Mouse (Mus musculus) lung, embryonic 16.5 days (tissue): ENCODE results near the gene Sncb. TPM values are rescaled to one million over a fixed set of nuclear protein-coding genes. Genes with fewer than 3 reads are reported as not detected.

Experiments
- ATAC-seq: fragments of 200-750 bp; cut with Nextera tagmentation; 2 replicates; pipeline ENCODE4 v1.8.0; 2017; ENCODE audit warnings: low read depth, mild to moderate bottlenecking, moderate library complexity
- H3K27ac ChIP-seq: fragments of 300-500 bp; sonication (generic); 2 replicates; pipeline ENCODE4 v1.5.1; 2014; ENCODE audit warnings: mild to moderate bottlenecking, control low read depth, low read length
- H3K27me3 ChIP-seq: fragments of 300-500 bp; sonication (generic); 2 replicates; pipeline ENCODE4 v1.6.1; 2014; ENCODE audit warnings: low read depth, low read length, mixed read lengths; ENCODE audit not compliant: control insufficient read depth, insufficient read depth
- H3K36me3 ChIP-seq: fragments of 300-500 bp; sonication (generic); 2 replicates; pipeline ENCODE4 v1.6.1; 2014; ENCODE audit warnings: low read length; ENCODE audit not compliant: control insufficient read depth, insufficient read depth
- H3K4me1 ChIP-seq: fragments of 300-500 bp; sonication (generic); replicated peaks from 2 replicates; pipeline ENCODE4 v1.6.1; 2014; ENCODE audit warnings: low read length, mixed read lengths; ENCODE audit not compliant: control insufficient read depth, insufficient read depth
- H3K4me2 ChIP-seq: fragments of 300-500 bp; sonication (generic); 2 replicates; pipeline ENCODE4 v1.6.1; 2014; ENCODE audit warnings: low read depth, low read length, control low read depth
- H3K4me3 ChIP-seq: fragments of 300-500 bp; sonication (generic); 2 replicates; pipeline ENCODE4 v1.5.1; 2014; ENCODE audit warnings: mild to moderate bottlenecking, low read length, control low read depth
- H3K9ac ChIP-seq: fragments of 300-500 bp; sonication (generic); 2 replicates; pipeline ENCODE4 v1.6.1; 2014; ENCODE audit warnings: low read length, control low read depth
- H3K9me3 ChIP-seq: fragments of 300-500 bp; sonication (generic); 2 replicates; pipeline ENCODE4 v1.6.1; 2016; ENCODE audit warnings: low read length; ENCODE audit not compliant: control insufficient read depth
- WGBS: fragments of 180-500 bp; shearing (Covaris S2); extraction: QIAGEN DNeasy Blood & Tissue Kit; methylation state at CpG from one replicate; pipeline ENCODE4 v1.1.7; 2014; 5-methylcytosine and 5-hydroxymethylcytosine counted together
- polyA plus RNA-seq: library from polyadenylated mRNA; unstranded; fragments of >200 nt; fragmentation: Nextera tagmentation; extraction: Ambion mirVana; gene quantifications from 2 replicates; pipeline ENCODE4 v1.2.1, GENCODE M21; 2015

The Sncb gene
- polyA plus RNA-seq, 1 experiment from 2014 or later, result not detected

DNA sequence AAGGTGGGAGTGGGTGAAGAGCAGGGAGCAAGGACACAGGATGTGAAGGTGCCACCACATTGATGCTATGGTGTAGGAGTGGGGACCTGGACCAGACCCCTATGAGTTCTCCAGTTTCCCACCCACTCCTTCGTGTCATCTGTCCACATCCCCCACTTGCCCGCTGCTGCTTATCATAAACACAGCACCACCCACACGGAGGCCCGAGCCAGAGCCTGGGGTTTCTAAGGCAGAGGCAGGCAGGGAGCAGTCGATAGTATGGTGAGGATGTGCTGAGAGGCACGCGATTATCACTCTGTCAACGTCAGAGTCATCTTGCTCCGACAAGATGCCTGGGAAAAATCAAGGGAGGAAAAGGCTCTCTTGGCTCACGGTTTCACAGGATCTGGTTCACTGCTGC is 32.3 kb upstream of the Sncb start:
- ATAC-seq, result no peak
- H3K4me1 ChIP-seq, result no peaks in the 10 kb centered on the region
- H3K27ac ChIP-seq, result no peak overlapping the region
- no peaks in the 10 kb centered on the region for H3K27me3 ChIP-seq
- no peaks in the 10 kb centered on the region for H3K9me3 ChIP-seq
- WGBS, result 57% methylated on average over 10 of the region's 10 CpGs
- H3K4me3 ChIP-seq, result no peak overlapping the region
- no peak overlapping the region for H3K9ac ChIP-seq
- H3K36me3 ChIP-seq, result no peaks in the 10 kb centered on the region
- no peak overlapping the region for H3K4me2 ChIP-seq

DNA sequence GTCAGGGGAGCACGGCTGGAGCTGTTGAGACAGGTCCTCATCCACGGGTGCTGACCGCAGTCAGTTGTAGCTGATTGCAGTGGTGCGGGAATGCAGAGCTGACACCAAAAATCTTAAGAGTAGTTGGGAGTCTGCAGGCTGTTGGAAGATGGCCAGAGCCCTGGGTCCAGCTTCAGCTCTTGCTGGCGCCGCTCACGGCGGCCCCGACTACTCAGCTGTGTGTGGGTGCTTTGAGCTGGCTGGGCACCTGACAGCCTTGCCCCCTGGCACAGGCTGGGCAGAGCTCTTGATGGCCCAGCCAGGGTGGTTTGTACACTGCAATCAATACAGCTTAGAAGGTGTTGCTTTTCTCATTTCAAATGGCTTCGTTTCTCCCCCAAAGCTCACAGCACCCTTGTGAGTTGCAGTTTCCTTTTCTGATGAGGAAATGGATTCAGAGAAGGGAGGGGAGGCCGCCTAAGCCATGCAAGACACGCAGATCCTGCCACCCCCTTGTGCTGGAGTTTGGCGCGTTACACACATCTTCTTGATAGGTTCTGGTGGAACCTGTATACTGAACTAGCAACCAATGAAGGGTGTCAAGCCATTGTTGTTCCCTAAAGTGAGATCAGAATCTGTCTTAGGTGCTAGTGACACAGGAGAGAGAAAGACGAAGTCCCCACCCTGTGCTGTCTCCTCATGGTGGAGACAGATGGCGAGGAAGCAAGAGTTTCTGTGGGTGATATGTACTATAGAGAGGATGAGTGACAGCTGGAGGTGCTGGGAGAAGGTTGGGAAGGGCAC is 31.7 kb upstream of the Sncb start:
- 62% methylated on average over 16 of the region's 16 CpGs for WGBS

DNA sequence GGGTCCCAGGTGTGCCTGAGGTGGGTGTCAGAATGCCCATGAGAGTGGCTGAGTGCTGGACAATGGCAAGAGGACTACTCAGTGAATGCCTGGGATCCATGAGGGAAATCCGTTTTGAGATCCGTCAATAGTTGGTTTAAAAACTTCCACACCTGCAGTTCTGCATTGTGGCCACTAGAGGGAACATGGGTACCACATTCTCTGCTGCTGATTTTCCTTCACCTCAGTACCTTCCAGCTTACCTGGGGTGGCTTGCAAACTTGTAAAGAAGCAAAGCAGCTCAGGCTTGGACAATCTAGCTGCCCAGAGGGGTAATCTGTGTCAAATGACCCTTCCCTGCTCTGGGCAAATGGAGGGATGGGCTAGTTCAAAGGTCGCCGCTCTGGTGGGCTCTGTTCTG is 31.0 kb upstream of the Sncb start:
- no peak overlapping the region for H3K27ac ChIP-seq
- H3K4me3 ChIP-seq, result no peak overlapping the region
- H3K36me3 ChIP-seq, result no peaks in the 10 kb centered on the region
- no peaks in the 10 kb centered on the region for H3K4me1 ChIP-seq
- no peaks in the 10 kb centered on the region for H3K9me3 ChIP-seq
- WGBS, result 33% methylated on average over 4 of the region's 4 CpGs
- H3K9ac ChIP-seq, result no peak overlapping the region
- H3K27me3 ChIP-seq, result no peaks in the 10 kb centered on the region
- no peak overlapping the region for H3K4me2 ChIP-seq
- no peak for ATAC-seq

More for the DNA sequence above, 31.7 kb upstream of the Sncb start:
- H3K4me2 ChIP-seq, result no peak overlapping the region
- no peaks in the 10 kb centered on the region for H3K9me3 ChIP-seq
- H3K4me1 ChIP-seq, result no peaks in the 10 kb centered on the region
- H3K27ac ChIP-seq, result no peak overlapping the region
- no peaks in the 10 kb centered on the region for H3K36me3 ChIP-seq
- H3K9ac ChIP-seq, result no peak overlapping the region
- no peaks in the 10 kb centered on the region for H3K27me3 ChIP-seq
- no peak for ATAC-seq
- no peak overlapping the region for H3K4me3 ChIP-seq

DNA sequence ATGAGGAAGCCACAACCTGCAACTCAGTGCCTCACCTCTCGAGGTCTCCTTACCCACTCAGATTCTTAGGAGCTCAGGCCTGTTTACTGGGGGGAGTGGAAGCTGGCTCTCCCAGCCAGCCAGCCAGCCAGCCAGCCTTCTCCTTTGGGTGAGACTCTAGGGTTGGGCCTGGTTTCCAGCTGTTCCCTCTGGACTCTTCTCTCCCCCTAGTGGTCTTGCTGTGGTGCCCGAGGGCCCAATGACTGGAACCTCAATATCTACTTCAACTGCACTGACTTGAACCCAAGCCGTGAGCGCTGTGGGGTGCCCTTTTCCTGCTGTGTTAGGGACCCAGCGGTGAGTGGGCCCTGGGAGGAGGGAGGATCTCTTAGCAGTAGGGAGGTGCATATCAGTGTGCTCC is 28.4 kb upstream of the Sncb start:
- no peaks in the 10 kb centered on the region for H3K36me3 ChIP-seq
- H3K4me1 ChIP-seq, result peaks cover 7% of the 10 kb centered on the region
- peaks cover 4% of the 10 kb centered on the region; the same call in 1 of the 2 replicates for H3K27me3 ChIP-seq
- H3K9ac ChIP-seq, result no peak overlapping the region
- no peak for ATAC-seq
- no peak overlapping the region for H3K4me2 ChIP-seq
- H3K4me3 ChIP-seq, result no peak overlapping the region
- no peak overlapping the region for H3K27ac ChIP-seq
- no peaks in the 10 kb centered on the region for H3K9me3 ChIP-seq
- 23% methylated on average over 5 of the region's 5 CpGs for WGBS

DNA sequence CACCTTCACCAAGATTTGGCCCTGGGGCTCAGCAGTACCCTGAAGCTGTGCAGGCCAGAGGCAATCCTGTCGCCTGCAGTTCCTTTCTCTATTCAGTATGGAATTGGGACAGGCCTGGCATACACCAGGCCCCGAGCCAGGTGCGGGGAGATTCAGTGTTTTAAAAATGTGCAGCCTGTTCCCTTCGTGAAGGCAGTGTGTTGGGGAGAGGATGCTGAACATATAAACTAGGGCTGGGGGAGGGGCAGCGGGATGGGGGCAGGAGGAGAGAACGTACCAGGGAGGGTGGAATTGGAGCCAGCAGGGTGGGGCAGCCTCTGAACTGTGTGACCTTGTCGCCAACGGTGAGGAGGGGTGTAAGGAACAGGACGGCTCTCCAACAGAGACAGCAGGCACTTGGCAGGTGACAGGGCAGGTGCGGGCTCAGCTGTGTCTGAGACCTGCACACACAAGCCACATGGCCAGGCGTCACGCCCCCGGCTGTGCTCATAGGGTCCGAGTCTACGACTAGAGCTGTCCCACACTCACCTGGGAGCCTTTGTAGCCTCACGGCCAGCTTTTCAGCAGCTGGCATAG is 27.7 kb upstream of the Sncb start:
- Histone ChIP-seq H3K9me3 (no peaks in the 10 kb centered on the region), H3K27me3 (peaks cover 4% of the 10 kb centered on the region; the same call in 1 of the 2 replicates), H3K4me3 (no peak overlapping the region), H3K27ac (no peak overlapping the region), H3K4me1 (peaks cover 7% of the 10 kb centered on the region), H3K4me2 (no peak overlapping the region), H3K36me3 (no peaks in the 10 kb centered on the region), H3K9ac (no peak overlapping the region)
- 59% methylated on average over 16 of the region's 16 CpGs for WGBS
- no peak for ATAC-seq

DNA sequence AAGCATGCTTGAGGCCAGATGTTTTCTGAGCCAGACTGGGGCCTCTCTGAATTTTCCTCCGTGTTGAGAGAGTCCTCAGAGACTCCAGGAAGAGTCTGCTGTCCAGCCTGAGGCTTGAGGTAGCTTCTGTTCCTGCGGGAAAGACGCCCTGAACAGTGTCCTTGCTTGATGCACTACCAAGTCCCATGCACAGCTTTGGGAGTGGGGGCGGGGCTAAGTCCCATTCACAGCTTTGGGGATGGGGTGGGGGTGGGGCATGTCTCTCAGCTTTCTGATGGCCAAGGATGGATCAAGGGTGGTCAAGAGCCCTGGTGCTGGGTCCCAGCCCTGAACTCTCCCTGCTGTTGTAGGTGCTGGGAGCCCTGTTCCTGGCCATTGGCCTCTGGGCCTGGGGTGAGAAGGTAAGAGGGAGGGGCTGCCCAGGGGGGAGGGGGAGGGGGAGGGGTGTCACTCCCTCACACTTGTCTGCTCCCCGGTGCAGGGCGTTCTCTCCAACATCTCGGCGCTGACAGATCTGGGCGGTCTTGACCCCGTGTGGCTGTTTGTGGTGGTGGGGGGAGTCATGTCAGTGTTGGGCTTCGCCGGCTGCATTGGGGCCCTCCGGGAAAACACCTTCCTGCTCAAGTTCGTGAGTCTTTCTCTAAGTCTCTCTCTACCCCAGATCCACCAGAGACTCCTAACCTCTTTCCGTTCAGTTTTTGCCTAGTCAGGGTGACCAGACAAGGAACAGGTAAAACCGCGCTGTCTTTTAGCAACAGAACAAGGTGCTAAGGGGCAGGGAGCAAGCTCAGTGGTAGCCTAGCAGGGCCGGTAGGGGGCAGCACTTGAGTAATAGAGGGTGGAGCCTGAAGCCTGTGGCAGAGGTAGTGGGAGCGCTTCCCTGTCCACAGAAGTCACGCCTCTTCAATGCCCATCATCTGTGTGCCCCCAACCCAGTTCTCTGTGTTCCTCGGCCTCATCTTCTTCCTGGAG is 26.1 kb upstream of the Sncb start:
- 20% methylated on average over 21 of the region's 21 CpGs for WGBS
- no peaks in the 10 kb centered on the region for H3K9me3 ChIP-seq
- no peak overlapping the region for H3K9ac ChIP-seq
- no peak overlapping the region for H3K4me2 ChIP-seq
- H3K4me3 ChIP-seq, result no peak overlapping the region
- H3K4me1 ChIP-seq, result peaks cover 7% of the 10 kb centered on the region
- peaks cover 4% of the 10 kb centered on the region; the same call in 1 of the 2 replicates for H3K27me3 ChIP-seq
- H3K27ac ChIP-seq, result no peak overlapping the region
- ATAC-seq, result no peak
- H3K36me3 ChIP-seq, result no peaks in the 10 kb centered on the region

DNA sequence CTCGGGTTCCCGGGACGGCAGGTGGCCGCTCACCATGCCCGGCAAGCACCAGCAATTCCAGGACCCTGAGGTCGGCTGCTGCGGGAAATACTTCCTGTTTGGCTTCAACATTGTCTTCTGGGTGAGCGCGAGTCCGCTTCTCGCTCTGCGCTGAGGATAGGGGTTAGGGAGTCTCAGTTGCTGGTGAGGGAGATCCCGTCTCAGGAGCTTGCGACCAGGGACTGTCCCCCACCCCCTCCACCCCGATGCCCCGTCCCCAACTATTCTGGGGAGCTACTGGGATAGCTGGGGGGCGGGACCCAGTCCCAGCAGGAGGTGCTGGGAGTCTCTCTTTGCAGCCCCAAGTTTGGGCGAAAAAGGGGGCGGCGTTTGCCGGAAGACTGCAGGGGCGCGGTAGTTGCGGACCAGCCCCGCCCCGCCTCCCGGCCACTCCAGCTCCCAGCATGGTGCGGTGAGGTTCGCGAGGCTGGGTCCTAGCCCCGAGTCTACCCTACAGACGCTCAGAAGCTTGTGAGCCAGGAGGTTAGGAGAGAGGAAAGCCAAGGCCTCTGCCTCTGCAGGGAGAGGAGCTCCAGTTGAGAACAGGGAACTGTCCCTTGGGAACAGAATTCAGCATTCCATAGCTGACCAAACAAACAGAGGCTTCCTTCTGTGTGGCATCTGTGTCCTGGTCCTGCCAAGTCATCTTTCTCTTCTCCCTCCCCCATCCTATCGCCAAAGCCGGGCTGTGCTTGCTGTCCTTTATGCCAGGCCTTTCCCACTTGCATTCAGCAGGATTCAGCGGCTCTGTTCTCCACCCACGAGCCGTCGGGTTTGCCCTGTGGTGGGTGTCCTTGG is 23.4 kb upstream of the Sncb start:
- no peaks in the 10 kb centered on the region for H3K36me3 ChIP-seq
- peak overlapping the region; percentile 99 for H3K4me2 ChIP-seq
- peaks cover 4% of the 10 kb centered on the region; the same call in 1 of the 2 replicates for H3K27me3 ChIP-seq
- H3K4me3 ChIP-seq, result peak overlapping the region; percentile 62
- peak overlapping the region; percentile 15 for H3K27ac ChIP-seq
- WGBS, result under 1% methylated on average over 38 of the region's 38 CpGs
- peaks cover 7% of the 10 kb centered on the region for H3K4me1 ChIP-seq
- ATAC-seq, result peak; percentile 45
- no peaks in the 10 kb centered on the region for H3K9me3 ChIP-seq
- peak overlapping the region; percentile 53 for H3K9ac ChIP-seq

DNA sequence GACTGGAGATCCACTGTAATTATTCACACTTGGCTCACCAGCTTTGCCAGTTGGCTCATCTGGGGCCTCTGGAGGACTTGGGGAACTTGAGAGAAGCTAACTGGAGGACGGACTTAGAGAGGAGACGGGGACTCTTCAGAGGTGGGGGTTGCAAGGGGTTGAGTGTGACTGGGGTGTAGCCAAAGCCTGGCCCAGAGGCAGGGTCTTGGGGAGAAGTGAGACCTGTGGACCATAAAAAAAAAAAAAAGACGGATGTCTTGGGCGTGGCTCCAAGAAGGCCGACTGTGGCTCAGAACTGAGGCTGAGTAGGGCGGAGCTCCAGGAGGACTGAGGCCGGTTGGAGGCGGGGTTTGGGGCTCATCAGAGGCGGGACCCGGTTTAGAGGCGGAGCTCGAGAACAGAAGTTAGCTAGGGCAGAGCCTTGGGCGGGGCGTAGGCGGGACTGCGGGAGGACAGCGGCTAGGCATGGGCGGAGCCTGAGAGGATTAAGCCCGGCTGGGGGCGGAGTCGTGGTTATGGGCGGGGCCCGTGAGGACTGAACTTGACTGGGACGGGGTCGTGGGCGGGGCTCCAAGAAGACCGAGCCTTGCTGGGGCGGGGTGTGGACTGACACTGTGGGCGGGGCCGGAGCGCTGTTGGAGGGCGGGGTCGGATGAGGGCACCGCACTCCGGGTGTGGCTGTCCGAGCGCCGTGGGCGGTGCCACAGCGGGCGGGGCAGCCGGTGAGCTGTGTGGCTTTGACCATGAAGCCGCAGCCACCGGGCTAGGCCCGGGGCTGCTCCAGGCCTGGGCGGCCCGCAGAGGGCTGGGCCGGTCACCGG is 22.6 kb upstream of the Sncb start, which contains the start of gene Tspan17:
Gene Tspan17 (plus strand): TSS at position 638 of the 821 bp plus-strand sequence.
- peak within 1 kb of the TSS; percentile 15 for H3K27ac ChIP-seq
- peak within 1 kb of the TSS; percentile 53 for H3K9ac ChIP-seq
- H3K4me3 ChIP-seq, result peak within 1 kb of the TSS; percentile 62
- ATAC-seq, result peak; percentile 93
- peak within 1 kb of the TSS; percentile 99 for H3K4me2 ChIP-seq
- H3K27me3 ChIP-seq, result peaks cover 4% of the 10 kb centered on the region; the same call in 1 of the 2 replicates
- H3K36me3 ChIP-seq, result no peaks in the 10 kb centered on the region
- WGBS, result 2% methylated on average over 49 of the region's 49 CpGs
- H3K4me1 ChIP-seq, result peaks cover 7% of the 10 kb centered on the region
- H3K9me3 ChIP-seq, result no peaks in the 10 kb centered on the region
